Mouse (Mus musculus) spleen, adult 2 months (tissue): Measurements from ENCODE around the gene Ccdc57. TPM values are rescaled to one million over a fixed set of nuclear protein-coding genes. Genes with fewer than 3 reads are reported as not detected.

ENCODE experiments used
- DNase-seq, 2 experiments: peaks; one replicate each; pipeline versions ENCODE4 v3.0.0 to v3.0.0-alpha.2; 2012 to 2021; ENCODE audit warnings: low spot score in 2 of 2, low read depth in 1 of 2
- H3K27ac ChIP-seq: fragments of 200-500 bp; 2 replicates; pipeline ENCODE4 v1.5.1; 2012; ENCODE audit warnings: low read length, inconsistent platforms; ENCODE audit not compliant: insufficient read depth
- H3K27me3 ChIP-seq: fragments of 200-500 bp; 2 replicates; pipeline ENCODE4 v1.6.1; 2012; ENCODE audit warnings: mild to moderate bottlenecking, moderate library complexity, low read length, inconsistent platforms; ENCODE audit not compliant: control insufficient read depth, insufficient read depth
- H3K36me3 ChIP-seq: fragments of 200-500 bp; 2 replicates; pipeline ENCODE4 v1.6.1; 2012; ENCODE audit warnings: mild to moderate bottlenecking, low read length, inconsistent platforms; ENCODE audit not compliant: control insufficient read depth, insufficient read depth
- H3K4me1 ChIP-seq: fragments of 200-500 bp; 2 replicates; pipeline ENCODE4 v1.6.1; 2011; ENCODE audit warnings: inconsistent platforms; ENCODE audit not compliant: control insufficient read depth, insufficient read depth, insufficient read length
- H3K4me3 ChIP-seq: fragments of 200-500 bp; 2 replicates; pipeline ENCODE4 v1.5.1; 2011; ENCODE audit warnings: mild to moderate bottlenecking, inconsistent platforms; ENCODE audit not compliant: insufficient read depth, insufficient read length; ENCODE audit errors: extremely low read depth
- CTCF ChIP-seq: fragments of 200-500 bp; IDR thresholded peaks from 2 replicates; pipeline ENCODE4 v1.5.1; 2011; ENCODE audit warnings: mild to moderate bottlenecking, inconsistent platforms; ENCODE audit not compliant: insufficient read depth, insufficient read length, insufficient replicate concordance; ENCODE audit errors: extremely low read depth
- POLR2A ChIP-seq: fragments of 200-500 bp; IDR thresholded peaks from 2 replicates; pipeline ENCODE4 v1.6.1; 2011; ENCODE audit warnings: low read depth, low read length, inconsistent platforms
- WGBS: fragments of 180-500 bp; shearing (Covaris S2); methylation state at CpG from one replicate; pipeline ENCODE4 v1.1.7; 2018; 5-methylcytosine and 5-hydroxymethylcytosine counted together
- polyA plus RNA-seq: library from polyadenylated mRNA; depleted of rRNA; stranded (reverse); fragments of >200 nt; gene quantifications from 2 replicates; pipeline ENCODE4 v1.2.3, GENCODE M21; 2012

The Ccdc57 gene
- polyA plus RNA-seq, 1 experiment = 0.78 TPM

DNA sequence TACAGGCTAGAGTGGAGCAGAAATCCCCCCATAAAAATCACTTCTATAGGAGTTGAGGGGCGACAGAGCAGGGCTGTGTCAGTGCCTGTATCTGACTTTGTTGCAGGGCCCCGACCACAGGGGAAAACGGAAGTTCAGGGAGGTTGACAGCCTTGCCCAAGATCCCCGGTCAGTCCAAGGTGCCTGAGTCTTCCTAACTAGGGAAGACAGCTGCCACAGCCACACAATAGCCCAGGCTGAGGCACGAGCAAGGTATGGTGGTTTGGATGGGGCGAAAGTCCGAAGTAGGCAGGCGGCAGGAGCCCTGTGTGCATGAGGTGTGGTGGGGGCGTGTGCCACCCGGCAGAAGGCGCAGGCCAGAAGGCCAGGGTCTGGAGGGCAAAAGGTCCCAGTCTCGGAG lies 15.7 kb upstream of the Ccdc57 start, which contains the start of gene Slc16a3:
Slc16a3 (plus strand) TSS at position 153 of the 400 bp plus-strand sequence.
- TF ChIP-seq CTCF (no peak), POLR2A (no peak)
- no peak for DNase-seq
- Histone ChIP-seq H3K4me1 (peaks cover 11% of the 10 kb centered on the region; the same call in 1 of the 2 replicates), H3K36me3 (no peaks in the 10 kb centered on the region), H3K27me3 (0 out of 2 replicates have a peak, but pooled peaks cover 6% of the 10 kb centered on the region), H3K4me3 (peak within 1 kb of the TSS; percentile 57), H3K27ac (peak within 1 kb of the TSS; percentile 40)
- 5% methylated on average over 12 of the region's 12 CpGs for WGBS

DNA sequence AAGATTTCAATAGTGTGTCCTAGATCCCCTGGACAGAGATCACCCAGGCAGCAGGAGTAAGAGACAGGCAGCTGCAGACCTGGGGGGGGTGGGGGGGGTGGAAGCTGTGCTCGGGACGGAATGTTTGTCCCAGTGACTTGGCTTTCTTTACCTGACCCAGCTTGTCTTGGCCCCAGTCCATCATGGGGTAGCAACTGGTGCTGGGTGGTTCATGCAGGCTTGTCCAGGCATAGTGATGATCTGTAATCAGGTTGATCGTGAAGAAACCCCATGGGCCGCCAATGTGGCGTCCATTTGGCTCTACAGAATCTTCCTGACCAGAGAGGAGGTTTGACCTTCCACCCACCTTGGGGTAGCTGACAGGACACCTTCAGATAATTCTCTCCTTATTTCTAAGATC lies 13.3 kb upstream of the Ccdc57 start:
- Histone ChIP-seq H3K36me3 (no peaks in the 10 kb centered on the region), H3K4me1 (peaks cover 8% of the 10 kb centered on the region; the same call in 1 of the 2 replicates), H3K4me3 (no peak overlapping the region), H3K27me3 (0 out of 2 replicates have a peak, but pooled peaks cover 6% of the 10 kb centered on the region), H3K27ac (no peak overlapping the region)
- TF ChIP-seq POLR2A (no peak), CTCF (no peak)
- WGBS = 89% methylated on average over 5 of the region's 5 CpGs
- no peak for DNase-seq

- Histone ChIP-seq H3K4me3 (no peak overlapping the region), H3K4me1 (peaks cover 4% of the 10 kb centered on the region; the same call in 1 of the 2 replicates), H3K27me3 (0 out of 2 replicates have a peak, but pooled peaks cover 6% of the 10 kb centered on the region), H3K27ac (no peak overlapping the region), H3K36me3 (no peaks in the 10 kb centered on the region)
- WGBS = 87% methylated on average over 7 of the region's 7 CpGs
- TF ChIP-seq POLR2A (no peak), CTCF (no peak)
- no peak for DNase-seq
Observed at GRCm38 (mm10) chr11:120945266-120945665, 12.6 kb upstream of the Ccdc57 start.

- Histone ChIP-seq H3K4me1 (no peaks in the 10 kb centered on the region), H3K36me3 (no peaks in the 10 kb centered on the region), H3K27ac (no peak overlapping the region), H3K4me3 (no peak overlapping the region), H3K27me3 (no peaks in the 10 kb centered on the region)
- 65% methylated on average over 6 of the region's 6 CpGs for WGBS
- TF ChIP-seq POLR2A = no peak
- no peak for TF ChIP-seq CTCF
- DNase-seq = no peak
Observed at GRCm38 (mm10) chr11:120940959-120941358, 8.3 kb upstream of the Ccdc57 start.

- no peak for DNase-seq
- no peak overlapping the region; the same call in 1 of the 2 replicates for H3K27ac ChIP-seq
- no peaks in the 10 kb centered on the region for H3K36me3 ChIP-seq
- H3K4me3 ChIP-seq = no peak overlapping the region
- no peaks in the 10 kb centered on the region for H3K27me3 ChIP-seq
- WGBS = 42% methylated on average over 6 of the region's 6 CpGs
- no peaks in the 10 kb centered on the region for H3K4me1 ChIP-seq
- no peak for TF ChIP-seq POLR2A
- TF ChIP-seq CTCF = no peak
Observed at GRCm38 (mm10) chr11:120939712-120940341, 7.2 kb upstream of the Ccdc57 start.

GRCm38 (mm10) chr11:120938795-120939194 lies 6.1 kb upstream of the Ccdc57 start:
- 28% methylated on average over 4 of the region's 4 CpGs for WGBS
- Histone ChIP-seq H3K36me3 (no peaks in the 10 kb centered on the region), H3K4me1 (no peaks in the 10 kb centered on the region), H3K27ac (no peak overlapping the region), H3K4me3 (no peak overlapping the region), H3K27me3 (no peaks in the 10 kb centered on the region)
- no peak for DNase-seq
- TF ChIP-seq CTCF (no peak), POLR2A (no peak)

- DNase-seq = no peak
- Histone ChIP-seq H3K27ac (no peak overlapping the region), H3K36me3 (no peaks in the 10 kb centered on the region), H3K27me3 (no peaks in the 10 kb centered on the region), H3K4me1 (peaks cover 1% of the 10 kb centered on the region; the same call in 1 of the 2 replicates), H3K4me3 (no peak overlapping the region)
- TF ChIP-seq POLR2A = no peak
- TF ChIP-seq CTCF = no peak
- WGBS = 83% methylated on average over 1 of the region's 1 CpGs
Observed at GRCm38 (mm10) chr11:120937976-120938375, 5.3 kb upstream of the Ccdc57 start.
